In genomic region chr3:135249104-135249503, GRCm38 (mm10) we compare ENCODE assay signal across 10 mouse cellular contexts. TPM values are rescaled to one million over a fixed set of nuclear protein-coding genes. Genes with fewer than 3 reads are reported as not detected.
DNase-seq lines count a peak whose midpoint lies in the region; ATAC-seq and TF ChIP-seq lines count a peak whose summit lies in the region.
"Had no signal": no experiment of that assay in that cellular context is flagged by ENCODE, and none has a peak within 500 bp of the region (broad histone marks: within the 10 kb centered on the region; RNA-seq: fewer than 3 reads in every experiment).

No protein-coding gene starts in this region.

- no peaks in the 10 kb centered on the region for H3K4me1 ChIP-seq in kidney, embryonic 15.5 days
- no peaks in the 10 kb centered on the region for H3K4me1 ChIP-seq in hindbrain, postnatal 0 days (ENCODE audit: insufficient read depth, low read length)

- no peaks in the 10 kb centered on the region for H3K27me3 ChIP-seq in kidney, embryonic 15.5 days
- H3K27me3 ChIP-seq in hindbrain, postnatal 0 days (ENCODE audit: insufficient read depth, low read length), result no peaks in the 10 kb centered on the region

- no peak overlapping the region for H3K9ac ChIP-seq in kidney, embryonic 15.5 days
- H3K9ac ChIP-seq in hindbrain, postnatal 0 days (replicated peaks; ENCODE audit: low read length), result no peak overlapping the region

- peaks cover 82% of the 10 kb centered on the region for H3K36me3 ChIP-seq in kidney, embryonic 15.5 days
- no peaks in the 10 kb centered on the region for H3K36me3 ChIP-seq in hindbrain, postnatal 0 days (ENCODE audit: insufficient read depth, low read length)

- H3K27ac ChIP-seq in kidney, embryonic 15.5 days, result no peak overlapping the region
- no peak overlapping the region for H3K27ac ChIP-seq in hindbrain, postnatal 0 days

- no peak for TF ChIP-seq CTCF in hindbrain, postnatal 0 days (IDR thresholded peaks at IDR 0.05; ENCODE audit: low read depth)

- DNase-seq in kidney, adult 9 months, result no peak
- peak; percentile 17 for DNase-seq in embryo, embryonic 9.5 days (ENCODE audit: extremely low spot score)
- no peak for DNase-seq in hindbrain, postnatal 0 days (ENCODE audit: low spot score)
- DNase-seq in urinary bladder, postnatal 25 days (ENCODE audit: low spot score), result no peak
- DNase-seq in thymus, postnatal 14 days, result no peak
- no peak for DNase-seq in cerebellum, postnatal 4 days (ENCODE audit: low spot score in 2 of 2)
- DNase-seq: gastrocnemius, postnatal 14 days; lung, adult 2 months had no signal

- H3K9me3 ChIP-seq in kidney, embryonic 15.5 days (replicated peaks), result no peaks in the 10 kb centered on the region
- no peaks in the 10 kb centered on the region for H3K9me3 ChIP-seq in hindbrain, postnatal 0 days (ENCODE audit: low read length)

- peak; percentile 79 for ATAC-seq in kidney, embryonic 15.5 days (replicated peaks; ENCODE audit: low FRiP score)
- ATAC-seq in hindbrain, postnatal 0 days, result peak; percentile 74; the same call in 1 of the 2 replicates
- peak; percentile 92 for ATAC-seq in monocyte, adult 5-6 weeks (replicated peaks; ENCODE audit: insufficient number of reproducible peaks, low FRiP score, low TSS enrichment, poor library complexity, severe bottlenecking)

- H3K4me2 ChIP-seq in kidney, embryonic 15.5 days, result no peak overlapping the region
- no peak overlapping the region for H3K4me2 ChIP-seq in hindbrain, postnatal 0 days (ENCODE audit: low read depth, low read length)

- WGBS in kidney, embryonic 15.5 days, result 78% methylated on average over 6 of the region's 6 CpGs
- WGBS in hindbrain, postnatal 0 days, result 85% methylated on average over 6 of the region's 6 CpGs

- H3K4me3 ChIP-seq in kidney, embryonic 15.5 days (replicated peaks), result no peak overlapping the region
- no peak overlapping the region for H3K4me3 ChIP-seq in hindbrain, postnatal 0 days (ENCODE audit: low read length)

RNA-seq across cellular contexts. Expression of gene Bdh2, which starts 31.9 kb away (rescaled TPM):
- polyA plus RNA-seq in kidney, embryonic 15.5 days (2015; fragmentation: Nextera tagmentation; extraction: Ambion mirVana), result 25.5 and 26.8 TPM in 2 replicates
- 3.1 and 4.0 TPM in 2 replicates for total RNA-seq in hindbrain, postnatal 0 days (2014; rRNA removed)
- 7.2 and 8.3 TPM in 2 replicates for polyA plus RNA-seq in hindbrain, postnatal 0 days (2015; fragmentation: Nextera tagmentation; extraction: Ambion mirVana)
- total RNA-seq in monocyte, adult 5-6 weeks (2017), result not detected in 3 replicates

RNA-seq across cellular contexts. Expression of gene Cenpe, which starts 36.8 kb away (rescaled TPM):
- 30.8 and 31.3 TPM in 2 replicates for polyA plus RNA-seq in kidney, embryonic 15.5 days (2015; fragmentation: Nextera tagmentation; extraction: Ambion mirVana)
- total RNA-seq in hindbrain, postnatal 0 days (2014; rRNA removed), result 3.6 and 7.1 TPM in 2 replicates
- polyA plus RNA-seq in hindbrain, postnatal 0 days (2015; fragmentation: Nextera tagmentation; extraction: Ambion mirVana), result 3.9 and 4.5 TPM in 2 replicates
- total RNA-seq in monocyte, adult 5-6 weeks (2017), result 1.8 to 2.4 TPM (median 2.0 TPM) in 3 replicates

RNA-seq across cellular contexts. Expression of gene Slc9b2, which starts 58.4 kb away (rescaled TPM):
- polyA plus RNA-seq in kidney, embryonic 15.5 days (2015; fragmentation: Nextera tagmentation; extraction: Ambion mirVana), result 2.5 and 6.3 TPM in 2 replicates
- 0.50 and 3.0 TPM in 2 replicates for total RNA-seq in hindbrain, postnatal 0 days (2014; rRNA removed)
- polyA plus RNA-seq in hindbrain, postnatal 0 days (2015; fragmentation: Nextera tagmentation; extraction: Ambion mirVana), result 1.9 and 2.3 TPM in 2 replicates
- total RNA-seq in monocyte, adult 5-6 weeks (2017), result not detected in 3 replicates
